Mouse (Mus musculus): ENCODE measurements around the gene Mvd. TPM values are rescaled to one million over a fixed set of nuclear protein-coding genes. Genes with fewer than 3 reads are reported as not detected.

Mvd gene
- polyA plus RNA-seq, 1 experiment from 2014 or later, result 45.1 TPM

DNA sequence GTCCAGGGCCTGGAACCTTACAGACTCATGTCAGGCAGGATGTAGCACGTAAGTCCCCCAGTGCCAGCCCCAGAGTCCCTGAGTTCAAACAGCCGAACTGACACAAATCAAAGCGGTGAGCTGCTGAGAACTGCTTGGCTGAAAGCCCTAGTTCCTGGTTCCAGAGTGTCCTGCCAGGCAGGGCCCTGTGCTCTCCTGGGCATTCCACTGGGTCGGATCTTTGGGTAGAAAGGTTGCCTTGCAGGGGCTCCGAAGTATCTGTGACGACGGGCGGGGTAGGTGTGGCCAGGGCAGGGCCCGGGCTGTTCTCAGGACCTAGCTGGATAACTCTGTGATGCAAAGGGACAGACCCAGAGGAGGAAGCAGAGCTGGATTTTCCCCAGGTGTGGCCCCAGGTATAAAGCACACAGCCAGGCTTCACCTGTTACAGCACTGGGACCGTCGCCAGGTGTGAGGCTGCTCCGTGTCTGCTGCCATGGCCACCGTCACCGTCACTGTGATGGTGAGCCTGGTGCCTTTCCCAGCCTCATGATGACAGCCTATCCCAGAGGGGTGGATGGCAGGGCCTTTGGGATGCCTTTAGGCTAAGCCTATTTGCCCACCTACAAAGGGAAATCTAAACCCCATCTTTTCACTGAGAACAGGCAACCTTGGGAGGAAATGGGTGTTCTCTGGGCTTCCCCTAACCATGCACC lies 21.7 kb downstream of the Mvd start, which contains the start of gene Il17c:
Il17c (plus strand) TSS at position 645 of the 695 bp plus-strand sequence.
- Histone ChIP-seq H3K4me3 (no peak within 1 kb of the TSS), H3K9ac (no peak within 1 kb of the TSS), H3K27ac (no peak within 1 kb of the TSS), H3K36me3 (peaks cover 21% of the 10 kb centered on the region), H3K27me3 (no peaks in the 10 kb centered on the region), H3K9me3 (no peaks in the 10 kb centered on the region), H3K4me2 (replicated peaks) (no peak within 1 kb of the TSS), H3K4me1 (no peaks in the 10 kb centered on the region; the same call in 1 of the 2 replicates)
- ATAC-seq (ENCODE audit: insufficient number of reproducible peaks, insufficient read depth, low FRiP score, low TSS enrichment), result no peak
- 78% methylated on average over 14 of the region's 14 CpGs for WGBS

DNA sequence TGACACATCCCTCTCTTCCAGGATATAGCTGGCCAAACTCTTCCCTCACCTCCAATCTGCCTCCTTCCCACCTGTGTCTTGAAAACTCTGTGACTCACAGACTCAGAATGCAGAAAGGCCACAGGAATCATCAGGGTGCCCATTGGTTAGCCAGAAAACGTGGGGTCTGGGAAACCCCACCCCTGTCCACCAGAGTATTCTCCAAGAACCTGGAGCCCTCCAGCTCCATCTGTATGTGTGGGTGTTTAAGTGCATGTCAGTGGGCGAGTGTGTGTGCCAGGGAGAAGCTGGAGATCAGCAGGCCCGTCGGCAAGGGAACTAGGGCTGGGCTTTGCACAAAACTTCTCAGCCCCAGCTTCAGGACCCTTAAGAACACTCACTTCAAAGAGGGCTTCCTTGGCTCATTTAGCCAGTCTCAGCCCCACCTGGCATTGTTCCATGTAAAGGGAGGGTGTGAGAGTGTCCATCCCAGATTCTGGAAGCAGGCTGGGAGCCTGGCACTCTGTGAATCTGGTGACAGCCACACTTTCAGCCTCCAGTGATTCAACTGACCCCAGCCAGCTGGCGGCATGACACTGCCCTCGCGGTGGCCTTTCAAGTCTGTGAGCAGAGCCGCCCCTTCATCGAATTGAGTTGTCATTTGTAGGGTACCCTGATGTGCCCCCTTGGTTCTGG lies 23.2 kb downstream of the Mvd start:
- Histone ChIP-seq H3K27me3 (no peaks in the 10 kb centered on the region), H3K36me3 (peaks cover 37% of the 10 kb centered on the region), H3K9ac (no peak overlapping the region), H3K27ac (no peak overlapping the region; the same call in 1 of the 2 replicates), H3K4me3 (no peak overlapping the region), H3K4me2 (replicated peaks) (no peak overlapping the region), H3K9me3 (no peaks in the 10 kb centered on the region), H3K4me1 (no peaks in the 10 kb centered on the region; the same call in 1 of the 2 replicates)
- 74% methylated on average over 9 of the region's 9 CpGs for WGBS
- no peak for ATAC-seq (ENCODE audit: insufficient number of reproducible peaks, insufficient read depth, low FRiP score, low TSS enrichment)

DNA sequence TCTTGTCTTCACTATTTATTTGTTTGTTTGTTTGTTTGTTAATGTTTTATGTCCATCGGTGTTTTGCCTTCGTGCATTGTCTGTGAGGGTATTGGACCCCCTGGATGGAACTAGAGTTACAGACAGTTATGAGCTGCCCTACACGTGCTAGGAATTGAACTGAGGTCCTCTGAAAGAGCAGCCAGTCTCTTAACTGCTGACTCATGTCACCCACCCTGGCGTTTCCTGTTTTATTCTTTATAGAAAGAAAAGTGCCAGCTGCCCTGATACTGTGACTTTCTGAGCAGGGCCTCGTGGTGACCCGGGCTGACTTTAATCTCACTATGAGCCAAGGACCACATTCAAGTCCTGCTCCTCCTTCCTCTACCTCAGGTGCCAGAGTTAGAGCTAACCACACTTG lies 27.7 kb downstream of the Mvd start:
- H3K36me3 ChIP-seq, result peaks cover 81% of the 10 kb centered on the region

DNA sequence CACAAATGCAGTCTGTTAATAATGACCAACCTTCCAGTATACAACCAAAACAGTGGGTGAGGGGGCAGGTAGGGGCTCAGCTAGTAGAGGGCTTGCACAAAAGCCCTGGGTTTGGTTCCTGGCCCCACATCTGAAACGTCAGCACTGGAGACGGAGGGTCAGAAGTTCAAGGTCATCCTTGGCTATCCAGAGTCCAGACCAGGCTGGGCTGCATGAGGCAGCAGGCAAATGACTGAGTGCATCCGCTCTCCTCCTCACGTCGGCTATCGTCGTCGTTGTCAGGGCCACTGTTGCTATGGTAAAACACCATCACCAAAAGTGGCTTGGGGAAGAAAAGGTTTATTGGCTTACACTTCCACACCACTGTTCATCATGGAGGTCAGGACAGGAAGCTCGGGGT lies 28.9 kb downstream of the Mvd start:
- no peaks in the 10 kb centered on the region for H3K4me1 ChIP-seq
- no peak overlapping the region for H3K4me3 ChIP-seq
- WGBS, result 89% methylated on average over 9 of the region's 9 CpGs
- no peak overlapping the region for H3K27ac ChIP-seq
- H3K9ac ChIP-seq, result no peak overlapping the region
- H3K27me3 ChIP-seq, result no peaks in the 10 kb centered on the region
- ATAC-seq (ENCODE audit: insufficient number of reproducible peaks, insufficient read depth, low FRiP score, low TSS enrichment), result no peak
- no peak overlapping the region for H3K4me2 ChIP-seq (replicated peaks)
- peaks cover 94% of the 10 kb centered on the region for H3K36me3 ChIP-seq
- H3K9me3 ChIP-seq, result no peaks in the 10 kb centered on the region

More for the DNA sequence above, 27.7 kb downstream of the Mvd start:
- H3K4me2 ChIP-seq (replicated peaks), result no peak overlapping the region
- no peak overlapping the region for H3K4me3 ChIP-seq
- H3K27ac ChIP-seq, result no peak overlapping the region
- no peaks in the 10 kb centered on the region for H3K27me3 ChIP-seq
- no peak for ATAC-seq (ENCODE audit: insufficient number of reproducible peaks, insufficient read depth, low FRiP score, low TSS enrichment)
- 93% methylated on average over 6 of the region's 6 CpGs for WGBS
- no peak overlapping the region for H3K9ac ChIP-seq
- H3K4me1 ChIP-seq, result no peaks in the 10 kb centered on the region
- no peaks in the 10 kb centered on the region for H3K9me3 ChIP-seq

DNA sequence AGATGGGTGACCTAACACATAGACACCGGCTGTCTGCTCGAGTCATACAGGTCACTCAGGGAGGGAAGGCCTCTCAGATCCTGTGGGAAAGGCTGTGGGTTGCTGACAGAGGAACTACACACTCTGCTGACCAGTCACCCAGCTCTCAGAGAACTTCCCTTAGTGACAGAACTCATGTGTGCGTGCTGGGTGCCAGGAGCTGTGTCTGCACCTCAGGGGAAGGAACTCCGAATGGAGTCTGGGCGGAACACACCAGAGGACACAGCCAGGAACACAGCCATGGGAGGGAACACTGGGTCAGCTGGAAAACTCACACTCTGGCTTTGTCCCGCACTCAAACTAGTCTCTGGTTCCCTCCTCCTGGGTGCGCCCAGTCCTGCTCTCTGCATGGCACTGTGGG lies 35.5 kb downstream of the Mvd start:
- no peak for ATAC-seq (ENCODE audit: insufficient number of reproducible peaks, insufficient read depth, low FRiP score, low TSS enrichment)
- H3K9me3 ChIP-seq, result no peaks in the 10 kb centered on the region

DNA sequence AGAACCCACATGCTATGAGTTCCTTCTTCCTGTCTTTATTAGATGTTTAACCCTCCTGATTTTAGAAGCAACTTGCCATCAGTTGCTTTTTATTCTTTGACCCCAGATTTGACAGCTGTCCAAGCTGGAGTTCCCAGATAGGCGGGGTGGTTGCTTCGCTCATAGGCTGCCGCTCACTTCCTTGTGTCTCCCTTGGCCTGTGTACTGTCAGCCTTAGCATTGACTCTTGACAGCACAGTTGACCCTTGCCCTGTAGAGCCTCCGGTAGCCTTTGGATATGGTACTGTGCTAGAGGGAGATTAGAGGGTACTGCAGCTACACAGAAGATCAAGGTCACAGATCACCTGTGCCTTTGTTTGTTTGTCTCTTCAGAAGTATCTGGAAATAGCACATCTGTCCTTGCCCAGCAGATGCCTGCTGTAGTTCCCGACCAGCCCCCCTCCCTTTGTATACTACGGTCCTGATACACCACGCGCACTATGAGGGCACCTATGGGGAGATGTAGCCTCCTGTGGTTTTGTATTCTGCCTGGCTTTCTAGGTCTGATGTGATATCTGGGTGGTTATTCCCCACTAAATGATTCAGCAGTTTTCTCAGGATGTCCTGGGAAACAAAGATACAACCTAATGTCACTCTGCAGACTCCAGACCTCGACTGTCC lies 37.9 kb downstream of the Mvd start:
- Histone ChIP-seq H3K27ac (no peak overlapping the region), H3K27me3 (no peaks in the 10 kb centered on the region), H3K4me3 (no peak overlapping the region), H3K9me3 (no peaks in the 10 kb centered on the region), H3K9ac (no peak overlapping the region), H3K4me1 (no peaks in the 10 kb centered on the region), H3K36me3 (peaks cover 97% of the 10 kb centered on the region), H3K4me2 (replicated peaks) (no peak overlapping the region)
- ATAC-seq (ENCODE audit: insufficient number of reproducible peaks, insufficient read depth, low FRiP score, low TSS enrichment), result no peak
- WGBS, result 92% methylated on average over 9 of the region's 9 CpGs

More for the DNA sequence above, 35.5 kb downstream of the Mvd start:
- 94% methylated on average over 7 of the region's 7 CpGs for WGBS
- Histone ChIP-seq H3K4me3 (no peak overlapping the region), H3K4me1 (no peaks in the 10 kb centered on the region), H3K9ac (no peak overlapping the region), H3K27ac (no peak overlapping the region), H3K4me2 (replicated peaks) (no peak overlapping the region), H3K36me3 (peaks cover 98% of the 10 kb centered on the region), H3K27me3 (no peaks in the 10 kb centered on the region)

DNA sequence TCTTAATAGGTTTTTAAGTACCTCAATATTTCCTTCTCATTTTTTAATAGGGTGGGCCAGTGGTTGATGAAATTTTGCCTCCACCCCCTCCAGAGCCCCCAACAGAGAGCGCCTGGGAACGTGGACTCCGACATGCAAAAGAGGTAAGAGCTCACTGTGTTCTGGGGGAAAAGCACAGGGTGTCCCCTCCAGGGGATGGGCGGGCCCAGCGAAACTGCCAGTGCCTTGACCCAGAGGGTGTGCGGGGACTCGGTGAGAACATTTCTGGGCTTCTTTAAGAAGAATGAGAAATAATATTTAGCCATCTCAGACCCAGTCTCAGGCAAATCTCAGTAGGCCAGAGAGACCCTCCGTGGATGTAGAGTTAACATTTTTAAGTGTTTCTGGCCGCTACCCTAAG lies 45.0 kb downstream of the Mvd start:
- H3K36me3 ChIP-seq, result peaks cover 83% of the 10 kb centered on the region
- H3K27ac ChIP-seq, result no peak overlapping the region
- H3K9me3 ChIP-seq, result no peaks in the 10 kb centered on the region
- WGBS, result 96% methylated on average over 9 of the region's 9 CpGs
- H3K4me1 ChIP-seq, result no peaks in the 10 kb centered on the region
- no peak for ATAC-seq (ENCODE audit: insufficient number of reproducible peaks, insufficient read depth, low FRiP score, low TSS enrichment)
- no peak overlapping the region for H3K4me3 ChIP-seq
- no peak overlapping the region for H3K9ac ChIP-seq
- H3K27me3 ChIP-seq, result no peaks in the 10 kb centered on the region
- H3K4me2 ChIP-seq (replicated peaks), result no peak overlapping the region

DNA sequence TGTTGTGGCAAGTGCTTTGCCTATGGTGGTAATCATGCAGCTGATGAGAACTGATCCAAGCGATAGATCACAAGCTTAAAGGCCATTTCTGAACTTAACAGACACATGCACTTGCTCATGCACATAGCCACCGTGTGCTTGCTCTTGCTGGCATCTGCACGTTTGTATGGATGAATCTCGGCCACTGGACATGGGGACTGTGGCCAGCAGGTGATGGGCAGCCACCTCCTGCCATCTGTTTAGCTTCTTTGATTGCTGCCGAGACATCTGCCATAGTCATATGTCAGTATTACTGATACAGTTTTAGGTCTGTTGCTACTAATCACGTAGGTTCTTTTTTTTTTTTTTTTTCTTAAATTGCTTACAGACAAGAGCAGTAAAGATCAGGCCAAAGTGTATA lies 47.9 kb downstream of the Mvd start:
- WGBS, result 91% methylated on average over 6 of the region's 6 CpGs

DNA sequence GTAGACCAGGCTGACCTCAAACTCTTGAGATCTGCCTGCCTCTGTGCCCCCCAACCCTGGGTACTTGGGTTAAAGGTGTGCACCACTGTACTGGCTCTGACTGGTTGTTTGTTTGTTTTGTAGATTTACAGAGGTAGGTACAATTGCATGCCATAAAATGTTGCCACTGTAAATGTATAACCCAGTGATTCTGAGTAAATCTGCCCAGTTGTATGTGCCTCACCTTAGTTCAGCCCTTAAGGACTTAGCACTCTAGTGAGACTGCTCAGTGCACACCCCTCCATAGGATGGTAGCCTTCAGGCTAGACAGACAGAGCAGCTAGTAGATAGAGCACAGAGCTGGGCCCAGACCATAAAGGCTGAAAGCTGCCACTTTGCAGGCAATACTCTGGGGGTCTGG lies 49.5 kb downstream of the Mvd start:
- Histone ChIP-seq H3K27me3 (no peaks in the 10 kb centered on the region), H3K4me1 (no peaks in the 10 kb centered on the region), H3K27ac (no peak overlapping the region), H3K9me3 (no peaks in the 10 kb centered on the region), H3K9ac (no peak overlapping the region), H3K36me3 (peaks cover 72% of the 10 kb centered on the region), H3K4me3 (no peak overlapping the region), H3K4me2 (replicated peaks) (no peak overlapping the region)
- ATAC-seq (ENCODE audit: insufficient number of reproducible peaks, insufficient read depth, low FRiP score, low TSS enrichment), result no peak

More for the DNA sequence above, 47.9 kb downstream of the Mvd start:
- Histone ChIP-seq H3K9me3 (no peaks in the 10 kb centered on the region), H3K27ac (no peak overlapping the region), H3K9ac (no peak overlapping the region), H3K4me3 (no peak overlapping the region), H3K4me2 (replicated peaks) (no peak overlapping the region), H3K4me1 (no peaks in the 10 kb centered on the region), H3K36me3 (peaks cover 74% of the 10 kb centered on the region), H3K27me3 (no peaks in the 10 kb centered on the region)
- no peak for ATAC-seq (ENCODE audit: insufficient number of reproducible peaks, insufficient read depth, low FRiP score, low TSS enrichment)

DNA sequence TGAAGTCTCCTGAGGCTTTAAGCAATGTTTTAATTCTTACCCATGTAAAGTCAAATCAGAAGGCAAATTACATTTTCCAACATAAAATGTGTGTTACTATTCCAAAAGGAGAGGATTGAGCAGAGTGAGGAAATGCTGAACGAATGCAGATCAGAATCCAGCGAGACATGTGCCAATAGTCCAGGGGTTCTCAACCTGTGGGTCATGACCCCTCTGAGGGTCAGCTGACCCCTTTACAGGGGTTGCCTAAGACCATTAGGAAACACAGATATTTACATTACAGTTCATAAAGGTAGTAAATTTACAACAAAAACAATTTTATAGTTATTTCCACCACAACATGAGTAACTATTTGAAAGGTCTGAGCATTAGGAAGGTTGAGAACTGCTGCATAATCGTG lies 52.5 kb downstream of the Mvd start:
- H3K4me2 ChIP-seq (replicated peaks), result no peak overlapping the region
- H3K9ac ChIP-seq, result no peak overlapping the region
- H3K4me3 ChIP-seq, result no peak overlapping the region
- ATAC-seq (ENCODE audit: insufficient number of reproducible peaks, insufficient read depth, low FRiP score, low TSS enrichment), result no peak
- no peaks in the 10 kb centered on the region for H3K27me3 ChIP-seq
- 83% methylated on average over 3 of the region's 3 CpGs for WGBS
- H3K27ac ChIP-seq, result no peak overlapping the region
- no peaks in the 10 kb centered on the region for H3K9me3 ChIP-seq
- H3K36me3 ChIP-seq, result peaks cover 82% of the 10 kb centered on the region
- no peaks in the 10 kb centered on the region for H3K4me1 ChIP-seq

DNA sequence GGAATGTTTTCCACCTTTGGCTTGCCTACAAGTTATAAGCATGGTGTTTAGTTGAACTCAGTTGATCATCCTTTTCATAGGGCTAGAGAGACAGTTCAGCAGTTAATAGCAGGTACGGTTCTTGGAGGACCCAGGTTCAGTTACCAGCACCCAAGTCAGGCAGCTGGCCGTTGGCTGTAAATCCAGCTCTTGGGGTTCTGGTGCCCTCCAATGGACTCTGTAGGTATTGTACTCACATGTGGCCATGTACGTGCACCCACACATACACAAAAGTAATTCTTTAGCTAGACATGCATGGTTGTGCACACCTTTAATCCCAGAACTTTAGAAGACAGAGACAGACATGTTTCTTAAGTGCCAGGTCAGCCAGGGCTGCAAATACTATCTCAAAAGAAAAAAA lies 53.9 kb downstream of the Mvd start:
- ATAC-seq (ENCODE audit: insufficient number of reproducible peaks, insufficient read depth, low FRiP score, low TSS enrichment), result no peak
- H3K36me3 ChIP-seq, result peaks cover 85% of the 10 kb centered on the region
- WGBS, result 84% methylated on average over 3 of the region's 3 CpGs

More for the DNA sequence above, 53.9 kb downstream of the Mvd start:
- no peak overlapping the region for H3K27ac ChIP-seq
- no peak overlapping the region for H3K4me2 ChIP-seq (replicated peaks)
- H3K9me3 ChIP-seq, result no peaks in the 10 kb centered on the region
- H3K4me3 ChIP-seq, result no peak overlapping the region
- no peaks in the 10 kb centered on the region for H3K27me3 ChIP-seq
- no peak overlapping the region for H3K9ac ChIP-seq
- no peaks in the 10 kb centered on the region for H3K4me1 ChIP-seq
